Mouse (Mus musculus) CH12.LX (cell line): ENCODE measurements at regions not wholly inside any gene's neighbourhood (a gene's known extent, or its start where the extent isn't known, plus 50 kb on each side); places are given as distances from the start of the nearest gene placed in this dataset.

ENCODE experiments used
- DNase-seq: peaks from one replicate; pipeline ENCODE4 v3.0.0-alpha.2; 2013; ENCODE audit errors: extremely low read depth
- H3K27ac ChIP-seq: 2 replicates; pipeline ENCODE4 v1.5.1; 2012; ENCODE audit warnings: low read depth, mild to moderate bottlenecking, control low read depth, moderate library complexity; ENCODE audit not compliant: insufficient read depth
- H3K27me3 ChIP-seq: replicated peaks from 2 replicates; pipeline ENCODE3; 2012; ENCODE audit warnings: inconsistent platforms
- H3K36me3 ChIP-seq, 2 experiments: replicated peaks in 1 of 2; 2 replicates each; pipeline versions ENCODE3 to v1.6.1; 2012; ENCODE audit warnings: inconsistent platforms in 1 of 2, low read length in 1 of 2, mild to moderate bottlenecking in 1 of 2, mixed read lengths in 1 of 2, moderate library complexity in 1 of 2; ENCODE audit not compliant: control insufficient read depth in 1 of 2, insufficient read depth in 1 of 2
- H3K4me1 ChIP-seq, 2 experiments: 2 replicates each; pipeline ENCODE4 v1.6.1; 2012; ENCODE audit warnings: inconsistent platforms in 1 of 2, moderate library complexity in 1 of 2; ENCODE audit not compliant: insufficient read depth in 2 of 2, control insufficient read depth in 1 of 2
- H3K4me2 ChIP-seq: 2 replicates; pipeline ENCODE4 v1.6.1; 2012; ENCODE audit warnings: low read depth, mild to moderate bottlenecking, control low read depth; ENCODE audit not compliant: poor library complexity, insufficient read depth, severe bottlenecking
- H3K4me3 ChIP-seq, 3 experiments: fragments of 150-350 bp in 1 of 3; sonication (generic) in 1 of 3; replicated peaks in 1 of 3; 2 replicates each; pipeline versions ENCODE3 to v1.5.1; 2011 to 2012; ENCODE audit warnings: low read depth in 2 of 3, low read length in 2 of 3, mild to moderate bottlenecking in 2 of 3, moderate library complexity in 2 of 3, control low read depth in 1 of 3, improper control_type of control experiment in 1 of 3, inconsistent platforms in 1 of 3, mixed read lengths in 1 of 3; ENCODE audit not compliant: poor library complexity in 1 of 3
- H3K79me2 ChIP-seq: replicated peaks from 2 replicates; pipeline ENCODE4 v1.6.1; 2012; ENCODE audit warnings: mild to moderate bottlenecking, moderate library complexity; ENCODE audit not compliant: control insufficient read depth, poor library complexity, insufficient read depth, severe bottlenecking; ENCODE audit errors: extremely low read depth
- H3K9ac ChIP-seq: 2 replicates; pipeline ENCODE4 v1.6.1; 2012; ENCODE audit warnings: low read depth, mild to moderate bottlenecking, control low read depth, moderate library complexity; ENCODE audit not compliant: insufficient read depth
- H3K9me3 ChIP-seq: replicated peaks from 2 replicates; pipeline ENCODE3; 2012; ENCODE audit warnings: low read length, inconsistent platforms, mixed read lengths
- BHLHE40 ChIP-seq: IDR thresholded peaks from 2 replicates; pipeline ENCODE4 v1.6.1; 2011; ENCODE audit warnings: mild to moderate bottlenecking, low read depth, low read length, improper control_type of control experiment
- ELF1 ChIP-seq: IDR thresholded peaks from 2 replicates; pipeline ENCODE4 v1.6.1; 2014; ENCODE audit warnings: low read depth, mild to moderate bottlenecking, inconsistent platforms, low read length, improper control_type of control experiment
- EP300 ChIP-seq: IDR thresholded peaks from 2 replicates; pipeline ENCODE4 v1.6.1; 2011; ENCODE audit warnings: low read length, improper control_type of control experiment
- HCFC1 ChIP-seq: IDR thresholded peaks from 2 replicates; pipeline ENCODE4 v1.6.1; 2012; ENCODE audit warnings: low read depth, mild to moderate bottlenecking, inconsistent platforms, low read length, improper control_type of control experiment
- JUN ChIP-seq: IDR thresholded peaks from 2 replicates; pipeline ENCODE4 v1.6.1; 2011; ENCODE audit warnings: low read depth, mild to moderate bottlenecking, low read length, improper control_type of control experiment, moderate library complexity; ENCODE audit not compliant: insufficient read depth
- JUND ChIP-seq: conservative IDR thresholded peaks from 2 replicates; pipeline ENCODE4 v1.6.1; 2011; ENCODE audit warnings: low read depth, low read length, improper control_type of control experiment
- KAT2A ChIP-seq: IDR thresholded peaks from 2 replicates; pipeline ENCODE4 v1.6.1; 2012; ENCODE audit warnings: low read length, improper control_type of control experiment, inconsistent platforms; ENCODE audit not compliant: insufficient replicate concordance
- MAFK ChIP-seq: IDR thresholded peaks from 2 replicates; pipeline ENCODE4 v1.6.1; 2011; ENCODE audit warnings: low read length, improper control_type of control experiment; ENCODE audit not compliant: insufficient replicate concordance
- MEF2A ChIP-seq: IDR thresholded peaks from 2 replicates; pipeline ENCODE4 v1.6.1; 2014; ENCODE audit warnings: low read depth, mild to moderate bottlenecking, inconsistent platforms, low read length, improper control_type of control experiment, borderline replicate concordance
- MXI1 ChIP-seq: IDR thresholded peaks from 2 replicates; pipeline ENCODE4 v1.6.1; 2011; ENCODE audit warnings: mild to moderate bottlenecking, low read depth, low read length, improper control_type of control experiment
- NELFE ChIP-seq: IDR thresholded peaks from 2 replicates; pipeline ENCODE4 v1.6.1; 2011; ENCODE audit warnings: low read depth, low read length, improper control_type of control experiment
- PAX5 ChIP-seq: IDR thresholded peaks from 2 replicates; pipeline ENCODE4 v1.6.1; 2012; ENCODE audit warnings: low read length, inconsistent platforms, mixed read lengths
- RAD21 ChIP-seq: IDR thresholded peaks from 2 replicates; pipeline ENCODE4 v1.6.1; 2011; ENCODE audit warnings: low read depth, mild to moderate bottlenecking, low read length, improper control_type of control experiment, moderate library complexity
- RCOR1 ChIP-seq: conservative IDR thresholded peaks from 2 replicates; pipeline ENCODE4 v1.6.1; 2012; ENCODE audit warnings: low read depth, mild to moderate bottlenecking, inconsistent platforms, low read length, improper control_type of control experiment
- SIN3A ChIP-seq: IDR thresholded peaks from 2 replicates; pipeline ENCODE4 v1.6.1; 2012; ENCODE audit warnings: low read length, improper control_type of control experiment, inconsistent platforms
- TBP ChIP-seq: conservative IDR thresholded peaks from 2 replicates; pipeline ENCODE4 v1.6.1; 2011; ENCODE audit warnings: low read depth, low read length, improper control_type of control experiment
- UBTF ChIP-seq: IDR thresholded peaks from 2 replicates; pipeline ENCODE4 v1.6.1; 2012; ENCODE audit warnings: low read depth, mild to moderate bottlenecking, inconsistent platforms, low read length, improper control_type of control experiment, moderate library complexity
- USF2 ChIP-seq: conservative IDR thresholded peaks from 2 replicates; pipeline ENCODE4 v1.6.1; 2011; ENCODE audit warnings: low read depth, low read length, improper control_type of control experiment
- ZKSCAN1 ChIP-seq: IDR thresholded peaks from 2 replicates; pipeline ENCODE4 v1.6.1; 2012; ENCODE audit warnings: low read depth, inconsistent platforms, low read length, improper control_type of control experiment, borderline replicate concordance
- ZMIZ1 ChIP-seq: IDR thresholded peaks from 2 replicates; pipeline ENCODE4 v1.6.1; 2012; ENCODE audit warnings: low read depth, mild to moderate bottlenecking, inconsistent platforms, low read length, improper control_type of control experiment
- ZNF384 ChIP-seq: IDR thresholded peaks from 2 replicates; pipeline ENCODE4 v1.6.1; 2012; ENCODE audit warnings: low read depth, low read length, improper control_type of control experiment, inconsistent platforms
- dilution Hi-C: fragments of 300-500 bp; cut with MboI; formaldehyde crosslinking; loops from 2 replicates; pipeline ENCODE4 v1.14.3; 2020; ENCODE audit warnings: low sequenced_read_pairs; ENCODE audit not compliant: extremely low pct_unique_long_range_greater_than_20kb, extremely low pct_ligation_motif_present
- in situ Hi-C: fragments of 300-500 bp; cut with MboI; formaldehyde crosslinking; loops from 3 replicates; pipeline ENCODE4 v1.14.3; 2019; ENCODE audit warnings: low sequenced_read_pairs, low pct_ligation_motif_present, low pct_unique_long_range_greater_than_20kb, mixed read lengths

DNA sequence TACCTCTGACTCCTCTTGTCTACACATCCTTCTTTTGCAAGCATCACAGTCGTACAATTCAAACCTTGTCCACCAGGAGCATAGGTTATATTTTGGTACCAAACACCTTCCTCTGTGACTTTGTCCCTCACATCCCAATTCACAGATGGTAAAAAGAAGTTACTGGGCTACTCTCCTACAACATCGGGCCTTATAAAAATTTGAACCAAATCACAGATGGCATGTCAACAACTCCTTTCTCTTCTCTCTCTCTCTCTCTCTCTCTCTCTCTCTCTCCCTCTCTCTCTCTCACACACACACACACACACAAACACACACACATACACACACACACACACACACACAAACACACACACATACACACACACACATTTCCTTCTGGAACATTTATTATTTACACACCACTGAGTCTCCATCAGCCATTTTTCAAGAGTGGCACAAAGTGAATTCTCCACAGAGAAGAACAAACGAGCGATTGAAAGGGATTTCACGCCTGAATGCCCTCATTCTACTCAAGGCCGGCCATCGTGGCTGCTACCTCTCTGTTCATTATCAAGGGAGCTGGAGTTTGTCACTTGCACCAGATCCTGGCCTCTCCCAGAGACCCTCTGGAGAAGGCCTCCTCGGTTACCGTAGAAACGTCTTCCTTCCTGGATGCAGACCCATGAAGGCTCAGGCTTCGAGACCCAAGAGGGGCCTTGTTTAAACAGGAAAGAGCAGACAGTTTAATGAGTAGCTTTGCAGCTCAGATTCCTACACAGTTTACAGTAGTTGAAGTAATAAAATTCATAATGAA is 314.7 kb upstream of the Gm12728 start:
- no peaks in the 10 kb centered on the region for H3K79me2 ChIP-seq
- H3K4me3 ChIP-seq, result no peak overlapping the region
- H3K4me2 ChIP-seq, result no peak overlapping the region
- in situ Hi-C loops, result no loop called here
- no peak overlapping the region for H3K9ac ChIP-seq
- H3K4me1 ChIP-seq, result no peaks in the 10 kb centered on the region
- H3K9me3 ChIP-seq, result no peaks in the 10 kb centered on the region
- H3K36me3 ChIP-seq, result no peaks in the 10 kb centered on the region
- H3K27me3 ChIP-seq, result peaks cover 12% of the 10 kb centered on the region
- no peak overlapping the region for H3K27ac ChIP-seq
- no peak for DNase-seq
- no peak for TF ChIP-seq MAFK
- no peak for TF ChIP-seq KAT2A
- dilution Hi-C loops, result no loop called here

DNA sequence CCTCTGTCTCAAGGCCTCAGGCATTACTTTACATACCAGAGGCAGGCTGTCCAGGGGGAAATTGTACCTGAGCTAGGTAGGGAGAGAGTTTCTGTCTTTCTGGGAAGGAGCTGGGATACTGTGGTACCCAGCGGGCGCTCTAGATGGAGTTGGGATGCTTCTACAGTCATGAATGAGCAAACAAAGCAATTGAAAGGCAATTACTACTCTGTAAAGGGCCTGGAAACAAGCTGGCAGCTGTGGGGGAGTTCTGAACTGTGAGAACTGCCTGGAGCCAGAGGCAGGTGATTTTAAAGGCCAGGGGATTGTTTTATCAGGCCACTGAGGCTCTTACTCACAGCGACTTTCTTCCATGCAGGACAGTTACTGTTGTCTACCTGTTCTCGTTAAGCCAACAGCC is 313.3 kb upstream of the Gm12728 start:
- dilution Hi-C loops, result no loop called here
- Histone ChIP-seq H3K9ac (no peak overlapping the region), H3K27me3 (peaks cover 11% of the 10 kb centered on the region), H3K4me3 (no peak overlapping the region), H3K4me2 (no peak overlapping the region), H3K79me2 (no peaks in the 10 kb centered on the region), H3K36me3 (no peaks in the 10 kb centered on the region), H3K27ac (no peak overlapping the region), H3K4me1 (no peaks in the 10 kb centered on the region), H3K9me3 (no peaks in the 10 kb centered on the region)
- in situ Hi-C loops, result no loop called here
- DNase-seq, result no peak
- no peak for TF ChIP-seq JUN
- no peak for TF ChIP-seq EP300
- no peak for TF ChIP-seq PAX5
- no peak for TF ChIP-seq SIN3A
- no peak for TF ChIP-seq BHLHE40
- no peak for TF ChIP-seq USF2
- no peak for TF ChIP-seq MXI1
- TF ChIP-seq MEF2A, result no peak
- TF ChIP-seq ZMIZ1, result no peak
- no peak for TF ChIP-seq HCFC1
- TF ChIP-seq ELF1, result no peak
- no peak for TF ChIP-seq RAD21
- TF ChIP-seq JUND, result no peak
- no peak for TF ChIP-seq ZNF384
- no peak for TF ChIP-seq TBP
- no peak for TF ChIP-seq RCOR1
- TF ChIP-seq NELFE, result no peak
- no peak for TF ChIP-seq ZKSCAN1
- TF ChIP-seq UBTF, result no peak
- TF ChIP-seq KAT2A, result no peak
